Mouse (Mus musculus): ENCODE results near the gene 2310007B03Rik.

- TF ChIP-seq CTCF (conservative IDR thresholded peaks at IDR 0.05; ENCODE audit: insufficient read depth, insufficient read length, low read depth, low read length) (no peak), POLR2A (IDR thresholded peaks at IDR 0.05; ENCODE audit: low read depth, low read length) (no peak)
Observed at GRCm38 (mm10) chr1:93161921-93162320, 1.2 kb upstream of the 2310007B03Rik start.

All from kidney, adult 2 months (tissue).